Mouse (Mus musculus): ENCODE data around the gene Pnkp.

The Pnkp gene

DNA sequence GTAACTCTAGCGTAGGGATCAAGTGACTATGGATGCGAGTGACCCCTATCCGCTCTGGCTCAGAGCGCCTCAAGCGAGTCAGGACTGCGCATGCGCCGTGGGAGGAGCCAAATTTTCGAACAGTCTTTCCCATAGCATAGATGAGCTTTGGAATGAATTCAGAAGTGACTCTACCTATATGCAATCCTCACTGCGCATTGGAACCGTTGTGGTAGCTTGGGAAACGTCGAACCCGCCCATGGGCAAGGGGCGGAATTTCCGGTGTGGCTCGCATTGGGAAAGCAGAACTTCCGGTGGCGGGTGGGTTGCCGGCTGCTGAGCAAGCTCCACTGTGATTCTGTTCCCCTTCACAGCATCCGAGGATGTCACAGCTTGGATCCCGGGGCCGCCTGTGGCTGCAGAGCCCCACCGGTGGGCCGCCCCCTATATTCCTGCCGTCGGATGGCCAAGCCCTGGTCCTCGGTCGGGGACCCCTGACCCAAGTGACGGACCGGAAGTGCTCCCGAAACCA, at the start of gene Pnkp:
Gene Pnkp, plus strand, starts transcription at position 98 of the 511 bp plus-strand sequence.
- peak; percentile 62 for DNase-seq (ENCODE audit: low read depth)

GRCm38 (mm10) chr7:44808927-44809326, 48.0 kb upstream of the Pnkp start:
- no peak for DNase-seq (ENCODE audit: low read depth)

DNA sequence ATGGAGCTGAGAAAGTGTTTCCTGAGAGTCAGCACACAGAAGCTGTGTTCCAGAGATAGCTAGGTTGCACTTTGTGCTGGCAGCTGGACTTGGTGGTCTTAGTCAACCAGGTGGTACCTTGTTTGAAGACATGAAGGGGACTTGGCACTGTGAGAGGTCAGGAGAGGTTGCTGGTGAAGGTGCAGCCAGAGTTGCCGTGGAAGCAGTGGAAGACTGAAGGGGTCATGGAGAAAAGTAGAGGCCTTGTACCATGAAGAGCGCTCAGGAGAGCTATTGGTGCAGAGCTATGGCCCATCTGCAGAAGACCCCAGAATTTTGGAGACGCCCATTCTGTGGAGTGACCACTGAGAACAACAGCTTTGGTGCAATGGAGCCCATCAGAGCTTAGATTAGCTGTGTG, 47.5 kb upstream of the Pnkp start:
- no peak for DNase-seq (ENCODE audit: low read depth)

DNA sequence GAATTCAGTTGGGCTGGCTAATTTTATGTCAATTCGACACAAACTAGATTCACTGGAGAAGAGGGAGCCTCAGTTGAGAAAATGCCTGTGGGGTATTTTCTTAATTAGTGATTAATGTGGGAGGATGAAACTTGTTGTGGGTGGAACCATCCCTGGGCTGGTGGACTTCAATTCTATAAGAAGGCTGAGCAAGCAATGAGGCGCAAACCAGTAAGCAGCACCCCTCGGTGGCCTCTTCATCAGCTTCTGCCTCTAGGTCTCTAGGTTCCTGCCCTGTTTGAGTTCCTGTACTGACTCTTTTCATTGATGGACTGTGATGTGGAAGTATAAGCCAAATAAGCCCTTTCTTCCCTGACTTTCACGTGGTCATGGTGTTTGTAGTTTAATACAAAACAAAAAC, 46.6 kb upstream of the Pnkp start:
- no peak for DNase-seq (ENCODE audit: low read depth)

DNA sequence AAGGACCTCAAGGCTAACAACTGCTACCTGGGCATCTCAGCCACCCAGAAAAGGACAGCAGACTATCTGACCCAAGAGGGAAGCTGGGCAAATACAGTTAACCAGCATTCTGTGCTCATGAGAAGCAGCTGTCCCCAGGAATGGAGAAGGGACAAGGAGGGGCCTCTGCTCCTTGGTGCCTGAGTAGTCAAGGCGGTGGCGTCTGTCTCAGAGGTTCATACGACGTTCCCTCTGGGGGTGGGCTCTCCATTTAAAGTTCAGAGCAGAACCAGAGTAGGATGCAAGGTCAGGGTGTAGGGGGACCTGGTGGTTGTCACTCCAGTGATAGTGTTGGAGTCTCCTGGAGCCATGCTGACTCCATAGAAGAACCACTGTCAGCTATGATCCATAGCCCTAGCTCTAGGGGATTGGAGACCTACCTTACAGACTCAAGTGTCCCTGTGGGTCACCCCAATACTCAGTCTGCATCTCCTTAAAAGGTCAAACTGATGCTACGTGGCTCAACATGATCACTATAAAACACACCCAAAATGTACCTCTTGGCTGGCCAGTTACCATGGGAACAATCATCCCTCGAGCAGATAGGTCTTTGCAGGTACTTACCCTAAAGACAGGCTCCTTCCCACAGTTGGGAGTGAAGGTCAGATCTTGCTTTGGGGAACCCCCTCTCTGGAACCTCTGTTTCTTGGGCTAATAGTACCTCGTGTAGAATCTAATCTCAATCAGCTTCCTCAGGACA, 46.0 kb upstream of the Pnkp start:
- DNase-seq (ENCODE audit: low read depth): no peak

GRCm38 (mm10) chr7:44812651-44813325, 44.2 kb upstream of the Pnkp start:
- DNase-seq (ENCODE audit: low read depth): no peak

GRCm38 (mm10) chr7:44813985-44814384, 43.0 kb upstream of the Pnkp start:
- DNase-seq (ENCODE audit: low read depth): no peak

DNA sequence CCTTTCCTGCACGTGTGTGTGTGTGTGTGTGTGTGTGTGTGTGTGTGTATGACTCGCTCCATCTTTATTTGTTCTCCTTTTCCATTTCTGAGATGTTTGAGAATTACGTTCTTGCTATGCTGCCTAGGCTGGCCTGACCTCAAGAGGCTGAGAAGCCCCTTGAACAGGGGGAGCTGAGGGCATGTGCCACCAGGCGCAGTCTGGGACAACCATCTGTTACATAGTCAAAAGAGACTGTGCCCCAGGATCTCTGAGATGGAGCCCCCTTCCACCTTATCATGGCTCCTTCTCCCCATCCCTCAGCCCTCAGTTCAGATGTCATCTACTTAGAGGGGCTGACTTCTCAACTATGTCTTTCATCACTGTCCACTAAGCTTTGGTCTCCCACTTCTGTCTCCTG, 42.5 kb upstream of the Pnkp start:
- DNase-seq (ENCODE audit: low read depth): no peak

GRCm38 (mm10) chr7:44814952-44815553, 41.9 kb upstream of the Pnkp start:
- DNase-seq (ENCODE audit: low read depth): no peak

GRCm38 (mm10) chr7:44815721-44816469, 41.0 kb upstream of the Pnkp start, which contains the start of the genes Nup62 and Il4i1:
Gene Nup62, plus strand, starts transcription at chr7:44816088.
Gene Il4i1, plus strand, starts transcription at chr7:44816387.
- DNase-seq (ENCODE audit: low read depth): peak; percentile 90

DNA sequence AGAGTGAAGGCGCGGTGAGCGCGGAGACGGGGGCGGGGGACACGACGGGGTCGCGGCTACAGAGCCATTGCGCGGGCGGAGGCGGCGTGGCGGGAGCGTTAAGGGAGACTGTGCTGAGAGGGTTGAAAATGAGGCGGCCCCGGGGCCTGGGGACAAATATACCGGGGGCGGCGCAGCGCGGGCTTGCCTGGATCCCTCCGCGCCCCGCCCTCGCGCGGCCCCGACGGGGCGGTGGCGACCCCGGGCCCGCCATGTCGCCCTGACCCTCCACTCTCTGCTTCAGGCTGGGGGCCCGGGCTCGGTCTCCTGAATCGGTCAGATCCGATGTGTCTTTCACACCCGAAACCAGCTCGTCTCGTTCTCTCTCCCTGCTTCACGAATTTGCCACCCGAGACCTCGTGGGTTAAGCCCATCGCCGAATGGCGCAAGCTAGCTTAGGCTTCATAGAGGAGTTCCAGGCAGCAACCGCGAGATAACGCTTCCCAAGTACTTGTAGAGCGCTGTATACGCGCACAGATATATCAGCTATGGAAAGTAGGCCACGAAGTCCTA, 40.4 kb upstream of the Pnkp start, which contains the start of gene Atf5:
Gene Atf5, minus strand, starts transcription at position 189 of the 552 bp plus-strand sequence.
- DNase-seq (ENCODE audit: low read depth): peak; percentile 28

GRCm38 (mm10) chr7:44817441-44817840, 39.5 kb upstream of the Pnkp start:
- no peak for DNase-seq (ENCODE audit: low read depth)

GRCm38 (mm10) chr7:44818164-44818563, 38.8 kb upstream of the Pnkp start:
- DNase-seq (ENCODE audit: low read depth): peak; percentile 28

DNA sequence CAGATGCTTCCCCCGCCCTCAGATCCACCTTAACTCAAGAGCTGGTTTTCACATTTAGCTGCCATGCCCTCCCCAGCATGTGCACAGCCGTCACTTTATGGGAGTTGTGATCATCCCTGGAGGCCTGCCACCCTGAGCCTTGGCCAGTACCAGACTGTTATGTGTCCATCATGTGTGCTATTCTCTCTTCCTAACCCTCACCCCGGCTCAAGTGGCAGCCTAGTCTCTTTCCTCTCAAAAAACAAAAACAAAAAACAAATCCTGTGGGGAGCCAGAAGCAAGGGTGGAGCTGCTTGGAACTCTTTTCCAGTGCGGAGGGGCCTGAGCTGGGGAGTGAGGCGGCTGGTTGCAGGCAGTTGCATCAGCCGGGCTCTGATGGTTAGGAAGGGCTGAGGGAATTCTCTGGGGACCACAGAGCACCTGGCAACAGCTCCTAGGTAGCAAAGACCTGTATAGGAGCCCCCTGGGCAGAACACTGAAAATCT, 38.1 kb upstream of the Pnkp start:
- DNase-seq (ENCODE audit: low read depth): peak; percentile 67

DNA sequence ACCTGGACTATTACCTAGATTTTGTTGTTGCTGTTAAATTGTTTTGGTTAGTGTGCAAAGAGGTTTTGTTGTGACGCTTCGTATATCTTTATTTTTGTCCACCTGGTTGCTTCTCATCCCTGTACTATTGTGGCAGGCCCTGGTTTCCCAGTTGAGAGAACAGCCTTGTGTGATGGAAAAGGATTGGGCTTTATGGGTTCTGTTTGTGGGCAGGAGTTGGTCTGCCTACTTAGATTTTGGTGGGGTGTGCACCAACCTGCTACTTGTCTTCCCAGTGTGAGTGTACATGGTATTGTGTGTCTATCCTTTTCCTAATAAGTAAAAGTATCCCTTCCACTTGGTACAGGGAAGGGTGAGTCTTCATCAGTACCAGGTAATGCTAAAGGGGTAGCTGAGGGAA, 37.5 kb upstream of the Pnkp start:
- no peak for DNase-seq (ENCODE audit: low read depth)

DNA sequence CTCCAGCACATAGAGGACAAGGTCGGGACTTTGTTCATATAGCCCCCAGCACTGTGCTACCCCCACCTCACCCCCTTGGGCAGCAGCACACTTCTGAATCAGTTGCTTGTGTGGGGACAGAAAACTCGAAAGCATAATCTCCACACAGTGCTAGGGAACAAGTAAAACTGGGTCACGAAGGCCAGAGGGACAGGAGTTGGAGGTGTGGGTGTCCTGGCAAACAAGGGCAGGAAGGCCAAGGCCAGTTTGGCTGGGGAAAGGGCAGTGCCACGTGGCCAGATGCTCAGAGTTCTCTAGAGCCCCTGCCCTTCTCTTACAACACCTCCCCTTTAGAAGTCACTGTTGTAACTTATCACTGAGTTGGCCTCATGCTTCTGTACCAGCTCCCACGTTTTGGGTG, 37.1 kb upstream of the Pnkp start:
- no peak for DNase-seq (ENCODE audit: low read depth)

DNA sequence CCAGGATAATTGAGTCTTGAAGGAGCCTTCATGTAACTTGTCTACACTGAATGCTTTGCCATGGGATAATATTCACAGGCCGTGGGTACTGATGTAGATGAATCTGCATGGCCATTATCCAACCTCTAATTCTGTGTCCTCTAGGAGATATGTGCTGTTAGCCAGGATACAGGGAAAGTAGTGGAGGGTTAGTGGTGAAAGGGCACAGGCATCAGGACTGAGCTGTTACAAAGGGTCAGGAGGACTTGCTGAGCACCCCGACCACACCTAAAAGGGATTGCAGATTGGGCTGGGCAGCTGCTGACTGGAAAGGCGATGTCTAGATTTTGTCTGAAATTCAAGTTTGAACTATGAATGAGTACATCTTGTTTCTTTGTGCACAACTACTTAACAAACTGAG, 36.4 kb upstream of the Pnkp start:
- DNase-seq (ENCODE audit: low read depth): no peak

- no peak for DNase-seq (ENCODE audit: low read depth)
Observed at GRCm38 (mm10) chr7:44821666-44822448, 35.1 kb upstream of the Pnkp start.

- no peak for DNase-seq (ENCODE audit: low read depth)
Observed at GRCm38 (mm10) chr7:44823409-44823808, 33.5 kb upstream of the Pnkp start.

- DNase-seq (ENCODE audit: low read depth): peak; percentile 40
Observed at GRCm38 (mm10) chr7:44824872-44825271, 32.1 kb upstream of the Pnkp start.

DNA sequence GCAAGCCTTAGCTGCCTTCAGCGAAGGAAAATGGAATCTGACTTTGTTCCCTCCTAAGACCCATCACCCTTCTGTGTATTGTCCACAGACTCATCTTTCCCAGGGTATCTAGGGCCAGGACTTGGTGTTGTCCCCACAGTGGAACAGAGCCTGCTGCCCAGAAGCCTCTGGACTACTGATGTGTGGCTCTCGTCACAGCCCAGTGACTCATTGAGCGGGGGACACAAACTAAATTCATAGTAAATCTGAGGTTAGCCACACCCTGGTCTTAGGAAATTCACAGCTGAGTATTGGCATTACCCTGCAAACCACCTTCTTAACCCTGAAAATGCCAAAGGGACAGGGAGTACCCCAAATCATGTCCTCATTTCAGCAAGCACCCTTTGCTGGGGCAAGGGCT, 30.2 kb upstream of the Pnkp start:
- no peak for DNase-seq (ENCODE audit: low read depth)
